Mouse (Mus musculus): Measurements from ENCODE around the gene Cyp2w1. TPM values are rescaled to one million over a fixed set of nuclear protein-coding genes. Genes with fewer than 3 reads are reported as not detected.
A peak's percentile ranks its signal among the peaks of the same experiment; 100 is the strongest.

The Cyp2w1 gene
- total RNA-seq (2014; rRNA removed) = not detected in 2 replicates
- polyA plus RNA-seq (2015; fragmentation: Nextera tagmentation; extraction: Ambion mirVana) = not detected in 2 replicates

DNA sequence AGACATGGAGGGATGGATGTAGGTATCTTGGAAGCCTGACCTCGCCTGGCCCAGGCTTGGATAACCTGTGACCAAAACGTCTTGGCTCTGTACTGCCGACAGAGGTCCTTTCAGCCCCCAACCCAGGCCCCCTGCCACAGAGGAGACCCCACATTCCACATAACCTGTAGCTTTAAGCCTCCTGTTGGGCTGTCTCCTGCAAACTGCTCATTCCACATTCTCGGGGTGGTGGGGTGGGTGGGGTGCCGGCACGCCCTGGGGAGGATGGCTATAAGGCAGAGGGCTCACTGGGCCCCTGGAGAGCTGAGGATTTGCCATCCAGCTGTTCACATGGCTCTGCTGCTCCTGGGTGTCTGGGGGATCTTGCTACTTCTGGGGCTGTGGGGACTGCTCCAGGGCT lies at the start of gene Cyp2w1:
Cyp2w1 (plus strand) TSS at position 301 of the 400 bp plus-strand sequence.
- no peak for DNase-seq (ENCODE audit: low spot score)
- H3K27me3 ChIP-seq (ENCODE audit: insufficient read depth, low read length) = no peaks in the 10 kb centered on the region
- H3K4me2 ChIP-seq (ENCODE audit: low read depth, low read length, poor library complexity, severe bottlenecking) = no peak within 1 kb of the TSS
- peak within 1 kb of the TSS; percentile 13; the same call in 1 of the 2 replicates for H3K9ac ChIP-seq (replicated peaks; ENCODE audit: low read length, poor library complexity, severe bottlenecking)
- WGBS = 52% methylated on average over 6 of the region's 6 CpGs
- H3K27ac ChIP-seq (ENCODE audit: low read depth, low read length) = no peak within 1 kb of the TSS
- H3K9me3 ChIP-seq (ENCODE audit: low read length) = no peaks in the 10 kb centered on the region
- no peaks in the 10 kb centered on the region for H3K4me1 ChIP-seq (ENCODE audit: insufficient read depth, low read length)
- TF ChIP-seq CTCF (IDR thresholded peaks at IDR 0.05) = no peak
- H3K4me3 ChIP-seq (ENCODE audit: low read depth, low read length) = no peak within 1 kb of the TSS
- H3K36me3 ChIP-seq (ENCODE audit: insufficient read depth, low read length) = no peaks in the 10 kb centered on the region
- ATAC-seq (ENCODE audit: low FRiP score) = no peak

- DNase-seq (ENCODE audit: low spot score) (no peak), ATAC-seq (ENCODE audit: low FRiP score) (no peak)
- Histone ChIP-seq H3K4me2 (ENCODE audit: low read depth, low read length, poor library complexity, severe bottlenecking) (no peak overlapping the region), H3K4me3 (ENCODE audit: low read depth, low read length) (no peak overlapping the region), H3K9ac (replicated peaks; ENCODE audit: low read length, poor library complexity, severe bottlenecking) (no peak overlapping the region), H3K4me1 (ENCODE audit: insufficient read depth, low read length) (no peaks in the 10 kb centered on the region), H3K27ac (ENCODE audit: low read depth, low read length) (no peak overlapping the region), H3K9me3 (ENCODE audit: low read length) (no peaks in the 10 kb centered on the region), H3K27me3 (ENCODE audit: insufficient read depth, low read length) (no peaks in the 10 kb centered on the region), H3K36me3 (ENCODE audit: insufficient read depth, low read length) (peaks cover 25% of the 10 kb centered on the region)
- WGBS = 89% methylated on average over 9 of the region's 9 CpGs
- TF ChIP-seq CTCF (IDR thresholded peaks at IDR 0.05) = no peak
Measured at GRCm38 (mm10) chr5:139303646-139304061, 48.8 kb upstream of the Cyp2w1 start.

DNA sequence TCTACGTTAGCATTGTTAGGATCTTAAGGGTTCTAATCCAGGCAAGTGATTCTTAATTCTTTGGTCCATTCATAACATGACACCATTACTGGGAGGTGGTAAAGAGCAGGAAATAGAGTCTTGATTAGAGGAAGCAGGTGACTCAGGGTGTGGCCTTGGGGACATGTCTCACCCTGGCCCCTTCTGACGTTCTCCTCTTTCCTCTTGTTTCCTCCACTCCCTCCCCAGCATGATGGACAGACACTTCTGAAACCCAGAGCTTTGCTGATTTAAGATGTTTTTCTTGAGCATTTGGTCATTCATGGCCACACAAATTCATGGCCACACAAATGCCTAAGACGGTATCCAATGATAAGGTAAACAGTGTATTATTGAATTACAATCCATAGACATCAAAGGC lies 42.5 kb upstream of the Cyp2w1 start:
- WGBS = 85% methylated on average over 3 of the region's 3 CpGs
- no peaks in the 10 kb centered on the region for H3K27me3 ChIP-seq (ENCODE audit: insufficient read depth, low read length)

DNA sequence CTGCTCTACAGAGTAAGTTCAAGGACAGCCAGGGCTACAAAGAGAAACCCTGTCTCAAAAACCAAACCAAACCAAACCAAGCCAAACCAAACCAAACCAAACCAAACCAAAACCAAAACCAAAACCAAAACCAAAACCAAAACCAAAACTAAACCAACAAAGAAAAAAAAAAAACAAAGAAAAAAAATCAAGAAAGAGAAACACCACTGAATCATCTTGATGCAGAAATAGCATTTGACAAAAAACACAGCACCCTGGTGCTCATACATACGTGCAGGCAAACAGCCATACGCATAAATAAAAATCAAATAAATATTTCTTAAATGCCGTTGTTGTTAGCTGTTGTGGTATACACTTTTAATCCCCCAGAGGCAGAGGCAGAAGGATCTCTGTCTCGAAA lies 41.9 kb upstream of the Cyp2w1 start:
- Histone ChIP-seq H3K4me2 (ENCODE audit: low read depth, low read length, poor library complexity, severe bottlenecking) (no peak overlapping the region), H3K9me3 (ENCODE audit: low read length) (no peaks in the 10 kb centered on the region), H3K27ac (ENCODE audit: low read depth, low read length) (no peak overlapping the region), H3K9ac (replicated peaks; ENCODE audit: low read length, poor library complexity, severe bottlenecking) (no peak overlapping the region), H3K4me1 (ENCODE audit: insufficient read depth, low read length) (no peaks in the 10 kb centered on the region), H3K4me3 (ENCODE audit: low read depth, low read length) (no peak overlapping the region), H3K27me3 (ENCODE audit: insufficient read depth, low read length) (no peaks in the 10 kb centered on the region), H3K36me3 (ENCODE audit: insufficient read depth, low read length) (no peaks in the 10 kb centered on the region)
- 94% methylated on average over 4 of the region's 4 CpGs for WGBS
- no peak for ATAC-seq (ENCODE audit: low FRiP score)
- no peak for TF ChIP-seq CTCF (IDR thresholded peaks at IDR 0.05)
- DNase-seq (ENCODE audit: low spot score) = no peak

More for the DNA sequence above, 42.5 kb upstream of the Cyp2w1 start:
- Histone ChIP-seq H3K27ac (ENCODE audit: low read depth, low read length) (no peak overlapping the region), H3K4me2 (ENCODE audit: low read depth, low read length, poor library complexity, severe bottlenecking) (no peak overlapping the region), H3K9ac (replicated peaks; ENCODE audit: low read length, poor library complexity, severe bottlenecking) (no peak overlapping the region), H3K4me3 (ENCODE audit: low read depth, low read length) (no peak overlapping the region), H3K9me3 (ENCODE audit: low read length) (no peaks in the 10 kb centered on the region), H3K36me3 (ENCODE audit: insufficient read depth, low read length) (peaks cover under 1% of the 10 kb centered on the region; the same call in 1 of the 2 replicates), H3K4me1 (ENCODE audit: insufficient read depth, low read length) (no peaks in the 10 kb centered on the region)
- DNase-seq (ENCODE audit: low spot score) = no peak
- TF ChIP-seq CTCF (IDR thresholded peaks at IDR 0.05) = no peak
- ATAC-seq (ENCODE audit: low FRiP score) = no peak

DNA sequence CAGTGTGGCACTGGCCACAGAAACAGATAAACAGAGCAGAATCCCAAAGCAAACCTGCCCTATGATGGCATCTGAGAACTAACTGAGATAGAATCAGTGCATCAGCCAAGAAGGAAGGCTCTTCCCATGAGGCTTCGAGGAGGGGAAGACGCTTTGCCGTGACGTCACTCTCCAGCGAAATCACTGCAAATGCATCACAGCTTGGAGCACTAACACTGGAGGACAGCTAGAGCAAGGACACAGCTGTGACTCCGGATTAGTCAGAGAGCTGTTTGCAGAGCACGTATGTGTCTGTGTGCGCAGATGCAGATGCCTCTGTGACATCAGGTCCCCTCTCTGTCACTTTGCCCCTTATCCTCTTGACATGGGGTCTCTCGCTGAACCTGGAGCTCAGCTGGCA lies 40.6 kb upstream of the Cyp2w1 start:
- Histone ChIP-seq H3K9ac (replicated peaks; ENCODE audit: low read length, poor library complexity, severe bottlenecking) (no peak overlapping the region), H3K4me1 (ENCODE audit: insufficient read depth, low read length) (no peaks in the 10 kb centered on the region), H3K9me3 (ENCODE audit: low read length) (no peaks in the 10 kb centered on the region), H3K36me3 (ENCODE audit: insufficient read depth, low read length) (no peaks in the 10 kb centered on the region), H3K27me3 (ENCODE audit: insufficient read depth, low read length) (no peaks in the 10 kb centered on the region), H3K27ac (ENCODE audit: low read depth, low read length) (no peak overlapping the region), H3K4me3 (ENCODE audit: low read depth, low read length) (no peak overlapping the region), H3K4me2 (ENCODE audit: low read depth, low read length, poor library complexity, severe bottlenecking) (no peak overlapping the region)
- TF ChIP-seq CTCF (IDR thresholded peaks at IDR 0.05) = no peak
- DNase-seq (ENCODE audit: low spot score) (no peak), ATAC-seq (ENCODE audit: low FRiP score) (no peak)
- 90% methylated on average over 9 of the region's 9 CpGs for WGBS

- H3K4me1 ChIP-seq (ENCODE audit: insufficient read depth, low read length) = no peaks in the 10 kb centered on the region
- TF ChIP-seq CTCF (IDR thresholded peaks at IDR 0.05) = no peak
- no peak for DNase-seq (ENCODE audit: low spot score)
- no peaks in the 10 kb centered on the region for H3K27me3 ChIP-seq (ENCODE audit: insufficient read depth, low read length)
- WGBS = 91% methylated on average over 9 of the region's 9 CpGs
- H3K27ac ChIP-seq (ENCODE audit: low read depth, low read length) = no peak overlapping the region
- no peak overlapping the region for H3K4me2 ChIP-seq (ENCODE audit: low read depth, low read length, poor library complexity, severe bottlenecking)
- peaks cover 3% of the 10 kb centered on the region; the same call in 1 of the 2 replicates for H3K36me3 ChIP-seq (ENCODE audit: insufficient read depth, low read length)
- H3K9ac ChIP-seq (replicated peaks; ENCODE audit: low read length, poor library complexity, severe bottlenecking) = no peak overlapping the region
- H3K4me3 ChIP-seq (ENCODE audit: low read depth, low read length) = no peak overlapping the region
- ATAC-seq (ENCODE audit: low FRiP score) = no peak
- H3K9me3 ChIP-seq (ENCODE audit: low read length) = no peaks in the 10 kb centered on the region
Measured at GRCm38 (mm10) chr5:139313536-139313935, 38.9 kb upstream of the Cyp2w1 start.

Data from midbrain, postnatal 0 days (tissue).